Mouse (Mus musculus) frontal cortex, adult 2 months (tissue): ENCODE data around the gene Zfp609. TPM values are rescaled to one million over a fixed set of nuclear protein-coding genes. Genes with fewer than 3 reads are reported as not detected.
A peak's percentile ranks its signal among the peaks of the same experiment; 100 is the strongest.
"Not testable (repeated sequence)": the region's sequence is repeated elsewhere in the genome, so short reads cannot be mapped to it uniquely, and the experiment has no call there.

Experiments
- DNase-seq, 2 experiments: peaks; one replicate each; pipeline ENCODE4 v3.0.0; 2022; ENCODE audit warnings: low spot score in 1 of 2; ENCODE audit errors: extremely low spot score in 1 of 2
- polyA plus RNA-seq: library from polyadenylated mRNA; depleted of rRNA; stranded (reverse); fragments of >200 nt; gene quantifications from 2 replicates; pipeline ENCODE4 v1.2.3, GENCODE M21; 2012

Zfp609 gene
- polyA plus RNA-seq, 1 experiment: 19.7 TPM

DNA sequence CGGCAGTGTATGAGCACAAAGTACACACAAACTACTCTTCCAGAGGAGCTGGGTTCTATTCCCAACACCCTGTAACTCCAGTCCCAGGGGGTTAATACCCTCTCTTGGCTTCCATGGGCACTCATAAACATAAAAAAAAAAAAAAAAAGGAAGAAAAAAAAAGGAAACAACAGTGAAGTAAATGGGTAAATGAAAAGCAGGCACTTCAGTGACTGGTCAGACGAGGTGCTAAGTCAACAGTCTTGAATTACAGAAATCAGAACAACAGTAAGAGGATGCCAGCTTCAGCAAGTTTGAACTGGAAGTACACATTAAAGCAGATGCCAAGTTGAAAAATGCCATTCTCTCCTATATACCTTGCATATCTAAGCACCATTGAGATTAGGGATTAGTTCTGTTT, 7.1 kb downstream of the Zfp609 start:
- no peak for DNase-seq

DNA sequence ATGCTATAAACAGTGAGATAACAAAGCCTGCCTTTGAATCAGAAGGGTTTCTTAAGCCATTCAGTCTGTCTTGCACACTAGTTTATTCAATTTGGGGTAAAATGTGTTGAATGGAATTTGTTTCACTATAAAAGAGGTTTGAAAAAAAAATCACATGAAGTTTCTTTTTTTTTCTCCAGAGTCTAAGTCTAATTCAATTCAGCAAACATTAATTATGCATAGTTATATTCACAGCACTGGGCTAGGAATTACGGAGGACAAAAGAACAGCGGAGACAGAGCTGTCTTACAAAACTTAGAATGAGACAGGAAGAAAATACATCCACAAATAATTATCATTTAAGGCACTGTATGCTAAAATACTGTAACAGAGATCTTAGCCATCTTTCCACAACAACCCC, 9.0 kb downstream of the Zfp609 start:
- no peak for DNase-seq

- DNase-seq: no peak
These were observed 14.5 kb downstream of the Zfp609 start for GRCm38 (mm10) chr9:65812841-65813240.

- DNase-seq: no peak
These were observed 15.6 kb downstream of the Zfp609 start for GRCm38 (mm10) chr9:65811784-65812183.

DNA sequence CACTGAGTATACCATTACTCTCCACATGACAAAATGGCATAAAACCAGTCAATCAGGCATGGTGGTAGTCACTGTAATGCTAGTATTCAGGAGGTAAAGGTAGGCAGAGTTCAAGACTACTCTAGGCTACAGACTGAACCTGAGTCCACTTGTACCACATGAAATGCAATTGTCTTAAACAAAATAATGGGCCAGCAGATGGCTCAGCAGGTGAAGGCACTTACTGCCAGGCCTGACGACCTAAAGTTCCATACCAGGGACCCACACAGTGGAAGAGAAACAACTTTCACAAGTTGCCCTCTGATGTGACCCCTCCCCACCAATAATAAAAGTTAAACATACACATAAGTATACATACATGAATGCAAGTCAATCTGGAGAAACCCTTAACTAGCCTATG, 19.5 kb downstream of the Zfp609 start:
- DNase-seq: no peak

DNA sequence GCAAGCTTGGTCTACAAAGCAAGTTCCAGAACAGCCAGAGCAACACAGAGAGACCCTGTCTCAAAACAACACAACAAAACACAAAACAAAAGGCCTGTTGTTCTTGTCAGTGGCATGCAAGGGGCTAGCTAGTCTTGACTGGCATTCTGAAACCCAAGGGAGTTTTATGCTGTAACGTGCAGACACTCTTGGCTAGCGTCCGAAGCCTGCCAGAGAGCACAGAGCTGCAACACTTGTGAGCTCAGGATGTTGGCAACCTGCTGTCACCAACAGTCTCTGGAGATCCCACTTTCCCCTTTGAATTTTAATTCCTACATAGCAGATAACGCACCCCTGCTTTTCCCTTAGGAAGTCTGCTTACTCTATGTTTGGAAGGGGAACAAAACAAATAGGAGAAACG, 20.1 kb downstream of the Zfp609 start:
- DNase-seq: no peak

GRCm38 (mm10) chr9:65799770-65800169, 27.6 kb downstream of the Zfp609 start:
- no peak for DNase-seq

GRCm38 (mm10) chr9:65795651-65796050, 31.7 kb downstream of the Zfp609 start:
- DNase-seq: peak in 1 of 2 experiments; percentile 31

DNA sequence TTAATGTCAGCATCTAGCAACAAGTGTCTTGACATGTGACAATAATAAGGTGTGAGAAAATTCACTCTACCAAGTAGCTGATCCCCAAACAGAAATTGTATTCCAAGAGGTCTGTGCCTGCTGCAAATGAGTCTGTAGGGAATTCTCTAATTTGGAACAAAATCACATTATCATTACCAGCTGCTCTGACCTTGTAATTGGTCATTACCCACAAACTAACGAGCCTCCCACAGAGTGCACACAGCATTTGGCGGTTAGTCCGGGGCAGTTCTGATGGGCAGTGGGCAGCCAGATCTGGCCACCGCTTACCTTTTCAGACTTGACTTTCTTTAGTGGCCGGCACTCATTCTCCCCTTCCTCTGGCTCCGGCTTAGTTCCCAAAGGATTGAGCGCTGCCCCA, 33.1 kb downstream of the Zfp609 start:
- DNase-seq: no peak

- DNase-seq: no peak
These were observed 33.9 kb downstream of the Zfp609 start for GRCm38 (mm10) chr9:65793506-65793905.

- no peak for DNase-seq
These were observed 34.3 kb downstream of the Zfp609 start for GRCm38 (mm10) chr9:65793086-65793485.

DNA sequence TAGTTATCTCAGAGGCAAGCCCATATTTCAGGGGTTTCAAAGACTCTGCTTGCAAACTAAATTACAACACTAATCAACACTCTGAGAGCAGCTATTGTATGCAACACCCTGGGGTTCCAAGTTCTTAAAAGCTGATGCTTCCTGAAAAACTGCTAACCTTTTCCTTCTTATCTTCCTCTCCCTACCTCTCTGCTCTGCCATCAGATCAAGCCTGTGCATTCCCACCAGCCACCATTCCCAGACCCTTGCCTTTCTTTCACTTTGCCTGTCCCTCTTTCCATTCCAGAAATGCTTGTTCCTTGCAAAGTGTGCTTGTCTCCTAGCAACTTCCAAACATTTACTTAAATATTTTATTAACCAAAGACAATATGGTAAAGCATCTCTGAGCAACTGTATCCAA, 35.5 kb downstream of the Zfp609 start:
- DNase-seq: no peak

- DNase-seq: no peak
These were observed 36.3 kb downstream of the Zfp609 start for GRCm38 (mm10) chr9:65791106-65791505.

DNA sequence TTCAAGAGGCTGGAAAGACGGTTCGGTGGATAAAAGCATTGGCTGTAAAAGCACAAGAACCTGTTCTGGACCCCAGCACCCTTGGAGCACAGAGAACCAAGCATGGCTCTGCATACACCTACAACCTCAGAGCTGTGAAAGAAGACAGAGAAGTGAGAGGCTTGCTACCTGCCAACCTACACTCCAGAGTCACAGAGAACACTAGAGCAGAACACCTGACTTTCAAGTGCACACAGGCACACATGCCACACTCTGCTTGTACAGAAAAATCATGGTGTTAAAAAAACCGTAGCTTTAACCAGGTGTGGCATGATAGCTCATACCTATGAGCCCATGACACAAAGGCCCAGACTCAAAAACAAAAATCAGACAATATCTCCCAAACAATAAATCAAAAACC, 37.6 kb downstream of the Zfp609 start:
- no peak for DNase-seq

- DNase-seq: no peak
These were observed 38.8 kb downstream of the Zfp609 start for GRCm38 (mm10) chr9:65788556-65788955.

DNA sequence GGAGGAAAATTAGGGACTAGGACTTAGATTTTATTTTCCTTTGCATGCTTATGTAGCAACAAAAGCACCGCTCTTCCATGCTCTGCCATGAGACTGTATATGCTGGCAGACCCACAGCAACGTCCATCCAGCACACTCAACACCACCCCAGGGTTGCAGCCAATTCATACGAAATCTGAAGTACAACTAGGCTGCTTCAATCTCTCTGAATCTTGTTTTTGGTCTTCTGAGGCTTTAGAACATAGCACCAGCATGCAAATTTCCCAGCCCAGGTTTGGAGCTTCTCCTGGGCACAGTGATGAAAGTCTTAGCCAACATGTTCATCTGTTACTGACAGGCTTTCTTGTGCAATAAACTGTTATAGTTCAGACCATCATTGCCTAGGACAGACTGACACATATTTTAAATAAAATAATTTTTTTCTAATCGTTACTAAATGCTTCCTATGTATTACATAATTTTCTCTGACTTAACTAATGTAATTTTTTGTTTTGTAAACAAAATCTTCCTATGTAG, 39.5 kb downstream of the Zfp609 start:
- DNase-seq: no peak

GRCm38 (mm10) chr9:65786885-65787787, 40.2 kb downstream of the Zfp609 start:
- no peak for DNase-seq

- no peak for DNase-seq
These were observed 41.5 kb downstream of the Zfp609 start for GRCm38 (mm10) chr9:65785772-65786368.

- DNase-seq: not testable (repeated sequence)
These were observed 47.7 kb downstream of the Zfp609 start for GRCm38 (mm10) chr9:65779619-65780018.

- DNase-seq: no peak
These were observed 50.4 kb downstream of the Zfp609 start for GRCm38 (mm10) chr9:65776874-65777432.

DNA sequence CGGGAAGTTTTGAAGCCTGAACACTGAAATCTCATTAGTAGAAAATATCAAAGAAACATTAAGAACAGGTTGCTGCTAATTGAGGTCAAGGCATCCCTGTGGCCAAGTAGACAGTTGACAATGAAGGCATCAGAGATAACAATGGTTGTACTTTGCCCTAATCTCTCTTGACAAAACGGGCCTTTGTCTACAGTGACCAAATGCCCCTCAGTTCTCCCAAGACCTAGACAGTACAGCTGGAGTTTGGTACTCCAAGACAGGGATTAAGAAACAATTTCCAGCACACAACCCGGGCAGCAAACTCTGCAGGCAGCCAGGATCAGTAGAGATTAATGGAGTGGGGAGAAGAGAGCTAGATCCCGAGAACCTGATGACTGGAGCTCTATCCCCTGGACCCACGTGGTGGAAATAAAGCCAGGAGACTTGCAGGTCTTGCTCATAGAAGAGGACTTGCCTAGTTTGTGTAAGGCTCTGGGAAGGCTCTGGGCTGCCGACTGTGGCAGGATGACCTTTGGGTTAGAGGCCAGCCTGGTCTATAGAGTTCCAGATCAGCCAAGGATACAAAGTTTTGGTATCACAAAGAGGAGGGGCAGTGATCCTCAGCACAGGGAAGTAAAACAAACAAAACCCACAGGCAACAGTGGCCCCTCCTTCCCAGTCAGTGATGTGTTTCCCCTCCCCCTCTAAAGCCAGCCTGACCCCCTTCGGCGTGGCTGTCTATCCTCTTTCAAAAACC, 51.1 kb downstream of the Zfp609 start:
- DNase-seq: no peak
